Mouse (Mus musculus) CH12.LX (cell line): ENCODE results near the gene Lrit2. TPM values are rescaled to one million over a fixed set of nuclear protein-coding genes. Genes with fewer than 3 reads are reported as not detected.

Experiments used
- DNase-seq: peaks from one replicate; pipeline ENCODE4 v3.0.0-alpha.2; 2013; ENCODE audit errors: extremely low read depth
- H3K27ac ChIP-seq: 2 replicates; pipeline ENCODE4 v1.5.1; 2012; ENCODE audit warnings: low read depth, mild to moderate bottlenecking, control low read depth, moderate library complexity; ENCODE audit not compliant: insufficient read depth
- H3K27me3 ChIP-seq: replicated peaks from 2 replicates; pipeline ENCODE3; 2012; ENCODE audit warnings: inconsistent platforms
- H3K36me3 ChIP-seq, 2 experiments: replicated peaks in 1 of 2; 2 replicates each; pipeline versions ENCODE3 to v1.6.1; 2012; ENCODE audit warnings: inconsistent platforms in 1 of 2, low read length in 1 of 2, mild to moderate bottlenecking in 1 of 2, mixed read lengths in 1 of 2, moderate library complexity in 1 of 2; ENCODE audit not compliant: control insufficient read depth in 1 of 2, insufficient read depth in 1 of 2
- H3K4me1 ChIP-seq, 2 experiments: 2 replicates each; pipeline ENCODE4 v1.6.1; 2012; ENCODE audit warnings: inconsistent platforms in 1 of 2, moderate library complexity in 1 of 2; ENCODE audit not compliant: insufficient read depth in 2 of 2, control insufficient read depth in 1 of 2
- H3K4me2 ChIP-seq: 2 replicates; pipeline ENCODE4 v1.6.1; 2012; ENCODE audit warnings: low read depth, mild to moderate bottlenecking, control low read depth; ENCODE audit not compliant: poor library complexity, insufficient read depth, severe bottlenecking
- H3K4me3 ChIP-seq, 3 experiments: fragments of 150-350 bp in 1 of 3; sonication (generic) in 1 of 3; replicated peaks in 1 of 3; 2 replicates each; pipeline versions ENCODE3 to v1.5.1; 2011 to 2012; ENCODE audit warnings: low read depth in 2 of 3, low read length in 2 of 3, mild to moderate bottlenecking in 2 of 3, moderate library complexity in 2 of 3, control low read depth in 1 of 3, improper control_type of control experiment in 1 of 3, inconsistent platforms in 1 of 3, mixed read lengths in 1 of 3; ENCODE audit not compliant: poor library complexity in 1 of 3
- H3K79me2 ChIP-seq: replicated peaks from 2 replicates; pipeline ENCODE4 v1.6.1; 2012; ENCODE audit warnings: mild to moderate bottlenecking, moderate library complexity; ENCODE audit not compliant: control insufficient read depth, poor library complexity, insufficient read depth, severe bottlenecking; ENCODE audit errors: extremely low read depth
- H3K9ac ChIP-seq: 2 replicates; pipeline ENCODE4 v1.6.1; 2012; ENCODE audit warnings: low read depth, mild to moderate bottlenecking, control low read depth, moderate library complexity; ENCODE audit not compliant: insufficient read depth
- H3K9me3 ChIP-seq: replicated peaks from 2 replicates; pipeline ENCODE3; 2012; ENCODE audit warnings: low read length, inconsistent platforms, mixed read lengths
- BHLHE40 ChIP-seq: IDR thresholded peaks from 2 replicates; pipeline ENCODE4 v1.6.1; 2011; ENCODE audit warnings: mild to moderate bottlenecking, low read depth, low read length, improper control_type of control experiment
- CHD2 ChIP-seq: IDR thresholded peaks from 2 replicates; pipeline ENCODE4 v1.6.1; 2011; ENCODE audit warnings: low read length, improper control_type of control experiment
- E2F4 ChIP-seq: IDR thresholded peaks from 2 replicates; pipeline ENCODE4 v1.6.1; 2011; ENCODE audit warnings: low read depth, low read length, improper control_type of control experiment; ENCODE audit not compliant: insufficient replicate concordance
- EP300 ChIP-seq: IDR thresholded peaks from 2 replicates; pipeline ENCODE4 v1.6.1; 2011; ENCODE audit warnings: low read length, improper control_type of control experiment
- ETS1 ChIP-seq: conservative IDR thresholded peaks from 2 replicates; pipeline ENCODE4 v1.6.1; 2012; ENCODE audit warnings: low read depth, mild to moderate bottlenecking, inconsistent platforms, low read length, improper control_type of control experiment, moderate library complexity
- HCFC1 ChIP-seq: IDR thresholded peaks from 2 replicates; pipeline ENCODE4 v1.6.1; 2012; ENCODE audit warnings: low read depth, mild to moderate bottlenecking, inconsistent platforms, low read length, improper control_type of control experiment
- IRF4 ChIP-seq: IDR thresholded peaks from 2 replicates; pipeline ENCODE4 v1.6.1; 2014; ENCODE audit warnings: low read depth, mild to moderate bottlenecking, inconsistent platforms, low read length, improper control_type of control experiment
- JUN ChIP-seq: IDR thresholded peaks from 2 replicates; pipeline ENCODE4 v1.6.1; 2011; ENCODE audit warnings: low read depth, mild to moderate bottlenecking, low read length, improper control_type of control experiment, moderate library complexity; ENCODE audit not compliant: insufficient read depth
- MAZ ChIP-seq: IDR thresholded peaks from 2 replicates; pipeline ENCODE4 v1.6.1; 2012; ENCODE audit warnings: low read depth, mild to moderate bottlenecking, inconsistent platforms, low read length, improper control_type of control experiment, moderate library complexity
- MEF2A ChIP-seq: IDR thresholded peaks from 2 replicates; pipeline ENCODE4 v1.6.1; 2014; ENCODE audit warnings: low read depth, mild to moderate bottlenecking, inconsistent platforms, low read length, improper control_type of control experiment, borderline replicate concordance
- MYC ChIP-seq: IDR thresholded peaks from 2 replicates; pipeline ENCODE4 v1.6.1; 2011; ENCODE audit warnings: low read depth, mild to moderate bottlenecking, improper control_type of control experiment, low read length
- NRF1 ChIP-seq: IDR thresholded peaks from 2 replicates; pipeline ENCODE4 v1.6.1; 2014; ENCODE audit warnings: low read depth, mild to moderate bottlenecking, inconsistent platforms, low read length, improper control_type of control experiment, moderate library complexity
- POLR2AphosphoS2 ChIP-seq: IDR thresholded peaks from 2 replicates; pipeline ENCODE4 v1.6.1; 2011; ENCODE audit warnings: low read depth, low read length, improper control_type of control experiment
- RAD21 ChIP-seq: IDR thresholded peaks from 2 replicates; pipeline ENCODE4 v1.6.1; 2011; ENCODE audit warnings: low read depth, mild to moderate bottlenecking, low read length, improper control_type of control experiment, moderate library complexity
- RCOR1 ChIP-seq: conservative IDR thresholded peaks from 2 replicates; pipeline ENCODE4 v1.6.1; 2012; ENCODE audit warnings: low read depth, mild to moderate bottlenecking, inconsistent platforms, low read length, improper control_type of control experiment
- SIN3A ChIP-seq: IDR thresholded peaks from 2 replicates; pipeline ENCODE4 v1.6.1; 2012; ENCODE audit warnings: low read length, improper control_type of control experiment, inconsistent platforms
- SMC3 ChIP-seq: IDR thresholded peaks from 2 replicates; pipeline ENCODE4 v1.6.1; 2011; ENCODE audit warnings: low read depth, low read length, improper control_type of control experiment
- TBP ChIP-seq: conservative IDR thresholded peaks from 2 replicates; pipeline ENCODE4 v1.6.1; 2011; ENCODE audit warnings: low read depth, low read length, improper control_type of control experiment
- TCF12 ChIP-seq: IDR thresholded peaks from 2 replicates; pipeline ENCODE4 v1.6.1; 2014; ENCODE audit warnings: low read depth, mild to moderate bottlenecking, inconsistent platforms, low read length, improper control_type of control experiment
- USF1 ChIP-seq: IDR thresholded peaks from 2 replicates; pipeline ENCODE4 v1.6.1; 2014; ENCODE audit warnings: low read depth, mild to moderate bottlenecking, inconsistent platforms, low read length, improper control_type of control experiment
- ZC3H11A ChIP-seq: IDR thresholded peaks from 2 replicates; pipeline ENCODE4 v1.6.1; 2012; ENCODE audit warnings: low read depth, mild to moderate bottlenecking, inconsistent platforms, low read length, improper control_type of control experiment
- ZKSCAN1 ChIP-seq: IDR thresholded peaks from 2 replicates; pipeline ENCODE4 v1.6.1; 2012; ENCODE audit warnings: low read depth, inconsistent platforms, low read length, improper control_type of control experiment, borderline replicate concordance
- dilution Hi-C: fragments of 300-500 bp; cut with MboI; formaldehyde crosslinking; loops from 2 replicates; pipeline ENCODE4 v1.14.3; 2020; ENCODE audit warnings: low sequenced_read_pairs; ENCODE audit not compliant: extremely low pct_unique_long_range_greater_than_20kb, extremely low pct_ligation_motif_present
- in situ Hi-C: fragments of 300-500 bp; cut with MboI; formaldehyde crosslinking; loops from 3 replicates; pipeline ENCODE4 v1.14.3; 2019; ENCODE audit warnings: low sequenced_read_pairs, low pct_ligation_motif_present, low pct_unique_long_range_greater_than_20kb, mixed read lengths
- polyA plus RNA-seq: library from polyadenylated mRNA; unstranded; fragments of >175 nt; gene quantifications from 2 replicates; pipeline ENCODE4 v1.2.1, GENCODE M21; 2012; ENCODE audit warnings: low read depth; ENCODE audit not compliant: insufficient read length
- total RNA-seq, 2 experiments: library from RNA; depleted of rRNA; stranded (reverse); fragments of 300-350 nt in 1 of 2; fragments of >200 nt in 1 of 2; gene quantifications; 2 replicates each; pipeline ENCODE4 v1.2.3; 2012 to 2014

Gene Lrit2
- total and polyA plus RNA-seq, 3 experiments = not detected

GRCm38 (mm10) chr14:37111371-37111770 lies 43.6 kb downstream of the Lrit2 start:
- dilution Hi-C loops = no loop called here
- Histone ChIP-seq H3K27me3 (no peaks in the 10 kb centered on the region), H3K4me2 (no peak overlapping the region), H3K79me2 (no peaks in the 10 kb centered on the region), H3K9me3 (no peaks in the 10 kb centered on the region), H3K9ac (no peak overlapping the region), H3K4me3 (no peak overlapping the region), H3K36me3 (peaks cover 0 to 3% of the 10 kb centered on the region in 2 experiments), H3K27ac (no peak overlapping the region), H3K4me1 (peaks cover 0 to 7% of the 10 kb centered on the region in 2 experiments; a peak in 1 of 4 replicates)
- in situ Hi-C loops = no loop called here
- TF ChIP-seq SMC3 = no peak
- TF ChIP-seq MAZ = no peak
- TF ChIP-seq NRF1 = no peak
- no peak for TF ChIP-seq RCOR1
- no peak for TF ChIP-seq JUN
- no peak for TF ChIP-seq IRF4
- TF ChIP-seq EP300 = no peak
- TF ChIP-seq ZC3H11A = no peak
- TF ChIP-seq BHLHE40 = no peak
- no peak for TF ChIP-seq RAD21
- no peak for TF ChIP-seq TBP
- no peak for TF ChIP-seq MYC
- no peak for TF ChIP-seq USF1
- DNase-seq = no peak

- no peak for TF ChIP-seq CHD2
- no peak for TF ChIP-seq SIN3A
- TF ChIP-seq ETS1 = no peak
- no peak for TF ChIP-seq TCF12
- no peak for TF ChIP-seq E2F4
- no peak for TF ChIP-seq HCFC1
- TF ChIP-seq RCOR1 = no peak
- TF ChIP-seq IRF4 = no peak
- TF ChIP-seq ZC3H11A = no peak
- no peak for TF ChIP-seq MEF2A
- no peak for TF ChIP-seq POLR2AphosphoS2
- no peak for TF ChIP-seq NRF1
- no peak for TF ChIP-seq ZKSCAN1
- no peak for TF ChIP-seq RAD21
- H3K4me1 ChIP-seq = peaks cover 0 to 7% of the 10 kb centered on the region in 2 experiments; a peak in 1 of 4 replicates
- dilution Hi-C loops = no loop called here
These were observed 45.2 kb downstream of the Lrit2 start for GRCm38 (mm10) chr14:37112931-37113330.

More at GRCm38 (mm10) chr14:37112931-37113330, 45.2 kb downstream of the Lrit2 start:
- H3K36me3 ChIP-seq = peaks cover 3 to 16% of the 10 kb centered on the region in 2 experiments
- DNase-seq = no peak
- no peak overlapping the region for H3K4me3 ChIP-seq
- no peaks in the 10 kb centered on the region for H3K9me3 ChIP-seq
- H3K79me2 ChIP-seq = no peaks in the 10 kb centered on the region
- no peak overlapping the region for H3K9ac ChIP-seq
- no peaks in the 10 kb centered on the region for H3K27me3 ChIP-seq
- in situ Hi-C loops = no loop called here
- H3K27ac ChIP-seq = no peak overlapping the region
- H3K4me2 ChIP-seq = no peak overlapping the region
